Mouse (Mus musculus): ENCODE measurements around the gene Kansl1.

DNA sequence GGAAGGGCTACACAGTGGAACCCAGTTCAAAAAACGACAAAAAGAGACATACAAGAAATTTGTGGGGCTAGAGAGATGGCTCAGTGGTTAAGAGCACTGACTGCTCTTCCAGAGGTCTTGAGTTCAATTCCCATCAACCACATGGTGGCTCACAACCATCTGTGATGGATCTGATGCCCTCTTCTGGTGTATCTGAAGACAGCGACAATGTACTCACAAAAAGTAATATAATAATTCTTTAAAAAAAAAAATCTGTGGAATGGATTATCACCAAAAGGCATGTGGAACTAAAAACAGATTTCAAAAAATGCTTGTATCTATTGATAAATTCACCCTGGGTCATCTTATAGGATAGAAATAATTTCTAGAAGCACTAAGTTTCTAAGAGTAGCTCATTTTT, 10.2 kb downstream of the Kansl1 start:
- TF ChIP-seq POLR2A (IDR thresholded peaks at IDR 0.05; ENCODE audit: insufficient read length, low read depth) (no peak), MYOG (IDR thresholded peaks at IDR 0.05; ENCODE audit: control insufficient read depth in 1 of 3, insufficient read depth in 1 of 3, insufficient read length in 2 of 3, low read depth in 2 of 3) (no peak), TCF3 (IDR thresholded peaks at IDR 0.05; ENCODE audit: insufficient read length, low read depth) (no peak), MAX (IDR thresholded peaks at IDR 0.05; ENCODE audit: low read depth) (no peak), TCF12 (IDR thresholded peaks at IDR 0.05; ENCODE audit: insufficient read depth, poor library complexity, severe bottlenecking) (no peak), USF1 (IDR thresholded peaks at IDR 0.05; ENCODE audit: low read depth) (no peak), E2F4 (IDR thresholded peaks at IDR 0.05; ENCODE audit: insufficient read depth) (no peak), REST (IDR thresholded peaks at IDR 0.05; ENCODE audit: insufficient read depth, insufficient read length) (no peak)
